Mouse (Mus musculus): ENCODE data around the gene Rnft1.
A peak's percentile ranks its signal among the peaks of the same experiment; 100 is the strongest.
"Not testable (repeated sequence)": the region's sequence is repeated elsewhere in the genome, so short reads cannot be mapped to it uniquely, and the experiment has no call there.

Gene Rnft1

DNA sequence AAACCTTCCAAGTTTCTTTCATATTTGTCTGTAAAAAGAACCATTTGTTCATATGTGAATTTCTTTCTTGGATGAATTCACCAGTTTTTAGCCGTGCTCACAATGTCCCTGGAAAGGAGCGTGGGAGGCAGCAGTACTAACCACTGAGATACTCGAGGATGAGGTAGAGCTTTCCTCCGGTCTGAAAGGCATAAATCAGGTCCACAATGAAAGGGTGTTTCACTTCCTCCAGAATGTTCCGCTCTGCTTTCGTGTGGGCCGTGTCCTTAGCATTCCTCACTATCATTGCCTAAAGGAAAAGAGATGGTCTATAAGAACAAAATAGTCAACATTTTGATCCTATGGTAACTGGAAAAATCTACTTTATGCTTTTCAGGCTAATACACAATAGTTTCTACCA lies 35.3 kb downstream of the Rnft1 start:
- DNase-seq (ENCODE audit: low spot score), result no peak

DNA sequence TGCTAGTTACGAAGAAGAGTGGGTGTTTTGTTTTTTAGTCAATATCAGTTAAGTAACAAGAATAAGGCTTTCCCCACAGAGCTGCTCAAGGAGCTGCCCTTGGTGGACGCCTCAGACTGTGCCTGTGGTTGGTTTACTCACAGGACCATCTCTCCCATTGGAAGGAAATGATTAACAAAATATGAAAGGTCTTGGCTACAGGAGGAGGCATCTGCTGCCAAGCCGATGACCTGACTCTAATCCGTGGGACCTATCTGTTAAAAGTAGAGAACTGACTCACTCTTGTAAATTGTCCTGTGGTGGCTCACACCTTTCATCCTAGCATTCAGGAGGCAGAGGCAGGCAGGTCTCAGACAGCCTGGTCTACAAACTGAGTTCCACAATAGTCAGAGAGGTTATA lies 43.1 kb downstream of the Rnft1 start:
- DNase-seq (ENCODE audit: low spot score), result no peak

DNA sequence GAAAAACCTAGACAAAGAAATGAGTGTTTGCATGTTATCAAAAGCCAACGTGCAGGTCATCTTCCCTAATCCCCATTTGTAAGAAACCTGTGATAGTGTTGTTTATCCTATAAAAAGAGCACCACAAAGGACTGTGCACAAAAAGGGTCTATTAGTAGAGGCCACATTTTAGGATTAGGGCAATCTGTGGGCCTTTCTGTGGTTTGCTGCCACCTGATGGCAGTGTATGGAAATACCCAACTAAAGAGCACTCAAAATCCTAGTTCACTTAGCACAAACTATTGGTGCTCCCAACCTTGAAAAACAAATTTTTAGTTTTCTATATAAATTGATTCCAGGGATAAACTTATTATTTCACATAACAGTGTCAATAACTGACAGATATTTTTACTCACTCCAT lies 48.4 kb downstream of the Rnft1 start:
- no peak for DNase-seq (ENCODE audit: low spot score)

DNA sequence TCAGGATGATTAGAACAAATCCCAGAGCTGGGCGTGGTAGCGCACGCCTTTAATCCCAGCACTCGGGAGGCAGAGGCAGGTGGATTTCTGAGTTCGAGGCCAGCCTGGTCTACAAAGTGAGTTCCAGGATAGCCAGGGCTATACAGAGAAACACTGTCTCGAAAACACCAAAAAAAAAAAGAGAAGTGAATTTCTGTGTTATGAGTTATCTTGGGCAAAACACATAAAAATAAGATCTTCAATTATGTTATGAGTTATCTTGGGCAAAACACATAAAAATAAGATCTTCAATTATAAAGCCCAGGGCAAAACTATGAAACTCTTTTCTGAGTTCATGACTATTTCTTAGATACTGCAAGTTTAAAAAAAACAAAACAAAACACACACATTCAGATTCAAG lies 48.8 kb downstream of the Rnft1 start:
- DNase-seq (ENCODE audit: low spot score), result not testable (repeated sequence)

DNA sequence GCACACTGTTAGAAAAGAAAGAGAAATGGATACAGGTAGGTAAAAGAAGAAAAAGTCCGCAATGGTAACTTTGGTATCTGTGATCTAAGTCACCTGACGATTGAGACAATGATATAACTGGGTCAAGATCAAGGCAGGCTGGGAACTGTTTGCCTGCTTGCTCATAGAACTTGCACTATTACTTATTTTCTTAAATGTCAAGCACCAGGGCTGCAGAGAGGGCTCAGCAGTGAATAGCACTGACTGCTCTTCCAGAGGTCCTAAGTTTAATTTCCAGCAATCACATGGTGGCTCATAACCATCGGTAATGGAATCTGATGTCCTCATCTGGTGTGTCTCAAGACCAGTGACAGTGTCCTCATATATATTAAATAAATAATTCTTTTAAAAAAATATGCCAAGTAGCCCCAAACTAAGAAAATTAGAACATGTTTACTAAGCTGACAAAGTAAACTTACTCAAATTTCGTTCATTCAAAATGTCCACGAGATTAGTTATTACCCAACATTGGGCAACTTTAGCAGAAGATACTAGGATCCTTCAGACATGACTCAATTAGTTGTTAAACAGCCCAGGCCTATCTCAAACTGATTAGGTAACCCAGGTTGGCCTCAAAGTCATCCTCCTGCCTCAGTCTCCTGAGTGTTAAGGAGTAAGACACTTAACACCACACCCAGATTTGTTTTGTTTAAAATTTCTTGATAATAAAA lies 49.9 kb downstream of the Rnft1 start:
- no peak for DNase-seq (ENCODE audit: low spot score)

DNA sequence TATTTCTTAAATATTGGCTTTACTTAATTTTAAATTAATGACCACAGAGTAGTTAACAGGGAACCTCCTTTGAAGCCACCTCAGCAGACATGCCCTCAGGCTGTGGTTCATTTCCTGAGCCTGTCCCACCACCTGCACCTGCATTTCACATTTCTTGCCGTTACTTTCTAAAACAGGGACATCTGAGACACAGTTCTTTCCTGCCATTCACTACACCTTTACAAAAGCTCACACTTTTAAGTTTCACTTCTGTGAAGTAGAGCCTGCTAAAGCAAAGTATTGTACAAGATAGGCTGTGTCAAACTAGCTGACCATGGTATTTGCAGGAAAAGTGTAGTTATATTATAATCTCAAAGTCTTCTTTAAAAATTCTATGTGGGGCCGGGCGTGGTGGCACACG lies 54.3 kb downstream of the Rnft1 start:
- no peak for DNase-seq (ENCODE audit: low spot score)

DNA sequence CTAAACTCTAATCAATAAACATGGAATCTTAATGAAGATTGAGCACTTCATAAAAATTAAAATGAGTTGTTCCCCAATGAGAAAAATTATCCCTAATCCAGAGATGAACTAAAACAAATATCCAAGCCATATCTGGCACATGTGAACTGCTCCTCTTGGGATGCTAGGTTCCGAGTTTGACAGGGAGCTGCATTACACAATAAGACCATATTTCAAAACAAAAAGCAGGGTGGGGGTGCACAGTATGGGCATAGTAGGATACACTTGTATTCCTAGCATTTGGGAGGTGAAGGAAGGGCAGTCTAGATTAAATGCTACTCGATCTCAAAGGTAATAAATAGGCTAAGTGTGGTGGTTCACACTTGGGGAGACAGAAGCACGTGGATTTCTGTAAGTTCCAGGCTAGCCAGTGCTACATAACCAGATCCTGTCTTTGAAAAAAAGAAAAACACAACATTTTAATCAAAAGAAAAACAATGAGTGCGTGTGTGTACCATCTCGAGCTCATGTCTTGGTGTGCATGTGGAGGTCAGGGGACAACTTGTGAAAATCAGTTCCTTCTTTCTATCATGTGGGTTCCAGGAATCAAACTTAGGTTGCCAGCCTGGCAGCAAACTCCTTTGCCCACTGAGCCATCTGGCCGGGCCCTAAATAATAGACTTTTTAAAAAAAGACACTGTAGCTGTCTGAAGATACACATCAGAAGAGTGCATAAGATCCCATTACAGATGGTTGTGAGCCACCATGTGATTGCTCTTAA lies 55.4 kb downstream of the Rnft1 start:
- DNase-seq (ENCODE audit: low spot score), result no peak

DNA sequence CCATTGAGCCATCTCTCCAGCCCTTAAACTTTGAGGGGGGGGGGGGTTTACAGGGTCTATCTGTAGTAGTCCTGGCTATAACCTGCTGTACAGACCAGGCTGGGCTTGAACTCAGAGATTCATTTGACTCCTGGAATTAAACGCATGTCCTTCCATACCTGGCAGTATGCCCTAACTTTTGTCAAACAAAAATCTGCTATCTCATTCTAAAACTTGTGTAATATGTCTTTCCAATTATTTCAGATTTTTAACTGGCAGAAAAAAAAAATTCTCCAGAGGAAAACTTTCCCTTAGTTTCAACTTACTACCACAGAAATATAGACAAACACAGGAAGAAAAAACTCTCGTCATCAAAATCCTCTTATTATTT lies 56.0 kb downstream of the Rnft1 start:
- no peak for DNase-seq (ENCODE audit: low spot score)

DNA sequence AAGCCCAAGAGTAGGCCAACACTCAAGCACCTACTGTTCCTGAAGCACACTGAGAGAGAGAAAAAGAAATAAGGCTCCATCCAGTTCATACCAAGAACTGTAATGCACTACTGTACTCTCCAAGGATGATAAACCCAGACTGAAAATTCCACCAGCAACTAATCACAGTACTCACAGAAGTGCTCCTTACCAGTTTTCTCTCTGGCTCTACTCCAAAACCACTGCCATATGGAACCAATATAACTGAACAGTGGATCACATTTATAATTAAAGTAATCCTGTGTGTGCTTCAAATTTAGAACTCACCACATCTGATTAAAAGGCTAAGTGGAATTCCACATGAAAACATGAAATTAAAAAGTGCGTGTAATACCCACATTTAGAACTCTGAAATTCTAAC lies 58.4 kb downstream of the Rnft1 start:
- DNase-seq (ENCODE audit: low spot score), result no peak

DNA sequence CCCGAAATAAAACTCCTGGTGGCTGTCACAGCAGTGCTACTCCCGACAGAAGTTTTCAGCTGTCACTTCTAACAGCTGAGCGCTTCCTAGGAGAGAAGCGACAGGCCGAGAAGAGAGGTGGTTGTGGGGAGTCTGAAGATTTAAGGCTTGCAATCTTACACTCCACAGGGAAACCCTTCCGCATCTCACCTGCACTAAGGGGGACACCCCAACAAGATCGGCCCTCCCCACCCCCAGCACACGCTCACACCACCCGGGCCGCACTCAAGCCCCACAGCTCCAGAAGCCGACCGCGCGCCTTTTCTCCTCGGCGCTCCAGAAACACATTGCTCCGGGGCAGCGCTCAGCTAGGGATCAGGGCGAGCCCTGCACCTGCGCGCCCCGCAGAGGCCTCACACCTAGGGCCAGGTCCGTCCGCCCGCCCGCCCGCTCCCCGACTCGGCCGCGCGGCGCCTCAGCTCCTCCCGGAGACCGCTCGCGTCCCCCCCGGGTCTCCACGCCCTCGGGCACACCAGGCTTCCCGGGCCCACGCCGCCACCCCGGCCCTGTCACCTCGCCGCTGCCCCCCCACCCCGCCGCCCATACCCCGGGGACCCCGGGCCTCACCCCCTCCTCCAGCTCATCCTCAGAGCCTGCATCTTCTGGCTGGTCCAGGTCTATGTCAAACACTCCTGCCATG lies 59.6 kb downstream of the Rnft1 start:
- DNase-seq (ENCODE audit: low spot score), result no peak

DNA sequence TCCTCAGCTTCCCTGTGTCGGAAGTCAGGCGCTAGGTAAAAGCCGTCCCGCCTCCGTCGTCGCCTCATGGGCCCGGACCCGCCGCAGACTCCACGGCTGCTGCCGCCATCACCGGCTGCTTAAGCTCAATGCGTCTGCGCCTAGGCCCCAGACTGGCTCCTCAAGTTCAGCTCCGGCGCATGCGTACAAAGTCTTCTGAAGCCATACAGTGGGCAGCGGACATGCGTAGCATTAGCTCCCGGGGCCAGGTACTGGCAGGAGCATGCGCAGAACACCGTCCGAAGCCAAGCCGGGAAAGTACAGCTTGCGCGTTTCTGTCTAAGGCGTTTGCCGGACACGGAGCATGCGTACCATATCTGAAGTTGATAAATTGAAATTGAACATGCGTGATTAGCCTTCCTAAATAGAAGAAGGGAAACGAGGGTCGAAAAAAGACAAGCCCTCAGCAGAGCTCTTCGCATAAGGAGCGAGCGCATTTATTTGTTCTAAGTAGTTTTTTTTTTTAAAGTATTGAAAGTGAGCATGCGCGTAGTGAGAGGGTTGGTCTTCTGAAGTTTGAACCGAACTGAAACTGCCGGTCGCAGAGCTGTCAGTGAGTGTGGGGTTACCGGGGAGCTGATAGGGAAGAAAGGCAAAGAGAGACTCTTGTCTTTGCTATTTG lies 60.3 kb downstream of the Rnft1 start, which contains the start of the genes Rps6kb1 and Tubd1:
Gene Rps6kb1 (minus strand): TSS at position 167 of the 661 bp plus-strand sequence.
Gene Tubd1 (plus strand): TSS at position 353 of the 661 bp plus-strand sequence.
- peak; percentile 99 for DNase-seq (ENCODE audit: low spot score)

DNA sequence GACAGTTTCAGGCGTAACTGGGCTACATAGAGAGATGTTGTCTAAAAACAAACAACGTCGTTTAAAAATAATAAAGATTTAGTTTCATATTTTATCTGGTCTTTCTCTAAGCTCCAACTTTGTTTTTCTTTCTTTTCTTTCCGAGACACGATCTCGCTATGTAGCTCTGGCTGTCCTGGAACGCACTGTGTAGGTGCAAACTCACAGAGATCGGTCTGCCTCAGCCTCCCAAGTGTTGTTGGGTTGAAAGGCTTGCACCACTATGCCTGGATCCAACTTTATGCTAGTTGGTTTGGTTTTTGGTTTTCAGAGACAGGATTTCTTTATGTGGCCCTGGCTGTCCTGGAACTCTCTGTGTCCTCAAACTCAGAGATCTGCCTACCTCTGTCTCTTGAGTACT lies 61.1 kb downstream of the Rnft1 start:
- no peak for DNase-seq (ENCODE audit: low spot score)

DNA sequence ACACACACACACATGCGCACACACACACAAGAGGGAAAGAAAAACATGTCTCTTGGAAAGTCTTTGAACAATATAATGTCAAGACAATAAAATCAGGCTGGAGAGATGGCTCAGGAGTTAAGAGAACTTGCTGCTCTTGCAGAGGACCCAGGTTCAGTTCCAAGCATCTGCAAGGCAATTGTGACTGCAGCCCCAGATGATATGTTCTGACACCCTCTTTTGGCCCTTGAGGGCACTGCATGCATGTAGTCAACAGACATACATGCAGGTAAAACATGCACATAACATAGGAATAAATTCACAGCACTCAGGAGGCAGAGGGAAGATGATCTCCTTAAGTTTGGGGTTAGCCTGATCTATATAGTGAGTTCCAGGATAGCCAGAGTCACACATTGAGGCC lies 63.0 kb downstream of the Rnft1 start:
- DNase-seq (ENCODE audit: low spot score), result no peak

Measured in left cerebral cortex, adult 11 months (tissue).